Mouse (Mus musculus): Measurements from ENCODE around the gene Vwde. TPM values are rescaled to one million over a fixed set of nuclear protein-coding genes. Genes with fewer than 3 reads are reported as not detected.

Gene Vwde
- polyA plus RNA-seq, 1 experiment from 2014 or later, result not detected

- no peaks in the 10 kb centered on the region for H3K27me3 ChIP-seq (ENCODE audit: control insufficient read depth, insufficient read depth, low read length)
- H3K27ac ChIP-seq (ENCODE audit: low read length), result no peak overlapping the region
- H3K4me2 ChIP-seq (ENCODE audit: low read depth, low read length), result no peak overlapping the region
- H3K4me3 ChIP-seq (ENCODE audit: low read length), result no peak overlapping the region
- 81% methylated on average over 9 of the region's 9 CpGs for WGBS
- ATAC-seq (replicated peaks; ENCODE audit: extremely low read depth, insufficient read depth, low FRiP score), result no peak
- no peaks in the 10 kb centered on the region for H3K36me3 ChIP-seq (ENCODE audit: control insufficient read depth, insufficient read depth)
- H3K9ac ChIP-seq (ENCODE audit: low read length), result no peak overlapping the region
- no peaks in the 10 kb centered on the region for H3K9me3 ChIP-seq (replicated peaks; ENCODE audit: control insufficient read depth, low read length)
- no peaks in the 10 kb centered on the region for H3K4me1 ChIP-seq (ENCODE audit: control insufficient read depth, insufficient read depth, low read length)
Observed at GRCm38 (mm10) chr6:13166240-13166937, 58.4 kb downstream of the Vwde start.

GRCm38 (mm10) chr6:13159437-13159836 lies 65.3 kb downstream of the Vwde start:
- H3K27ac ChIP-seq (ENCODE audit: low read length), result no peak overlapping the region

GRCm38 (mm10) chr6:13153888-13154697 lies 70.7 kb downstream of the Vwde start:
- Histone ChIP-seq H3K36me3 (ENCODE audit: control insufficient read depth, insufficient read depth) (no peaks in the 10 kb centered on the region), H3K9ac (ENCODE audit: low read length) (no peak overlapping the region), H3K9me3 (replicated peaks; ENCODE audit: control insufficient read depth, low read length) (no peaks in the 10 kb centered on the region), H3K4me1 (ENCODE audit: control insufficient read depth, insufficient read depth, low read length) (no peaks in the 10 kb centered on the region), H3K4me2 (ENCODE audit: low read depth, low read length) (no peak overlapping the region), H3K27ac (ENCODE audit: low read length) (no peak overlapping the region), H3K4me3 (ENCODE audit: low read length) (no peak overlapping the region), H3K27me3 (ENCODE audit: control insufficient read depth, insufficient read depth, low read length) (no peaks in the 10 kb centered on the region)
- ATAC-seq (replicated peaks; ENCODE audit: extremely low read depth, insufficient read depth, low FRiP score), result no peak
- 92% methylated on average over 9 of the region's 9 CpGs for WGBS

More at GRCm38 (mm10) chr6:13159437-13159836, 65.3 kb downstream of the Vwde start:
- ATAC-seq (replicated peaks; ENCODE audit: extremely low read depth, insufficient read depth, low FRiP score), result no peak
- H3K4me2 ChIP-seq (ENCODE audit: low read depth, low read length), result no peak overlapping the region
- H3K36me3 ChIP-seq (ENCODE audit: control insufficient read depth, insufficient read depth), result no peaks in the 10 kb centered on the region
- no peaks in the 10 kb centered on the region for H3K9me3 ChIP-seq (replicated peaks; ENCODE audit: control insufficient read depth, low read length)
- no peaks in the 10 kb centered on the region for H3K27me3 ChIP-seq (ENCODE audit: control insufficient read depth, insufficient read depth, low read length)
- WGBS, result 81% methylated on average over 2 of the region's 2 CpGs
- no peak overlapping the region for H3K4me3 ChIP-seq (ENCODE audit: low read length)
- H3K4me1 ChIP-seq (ENCODE audit: control insufficient read depth, insufficient read depth, low read length), result no peaks in the 10 kb centered on the region
- no peak overlapping the region for H3K9ac ChIP-seq (ENCODE audit: low read length)

- no peak overlapping the region for H3K9ac ChIP-seq (ENCODE audit: low read length)
- H3K4me1 ChIP-seq (ENCODE audit: control insufficient read depth, insufficient read depth, low read length), result no peaks in the 10 kb centered on the region
- WGBS, result 85% methylated on average over 1 of the region's 1 CpGs
- H3K4me3 ChIP-seq (ENCODE audit: low read length), result no peak overlapping the region
- no peaks in the 10 kb centered on the region for H3K36me3 ChIP-seq (ENCODE audit: control insufficient read depth, insufficient read depth)
- H3K27me3 ChIP-seq (ENCODE audit: control insufficient read depth, insufficient read depth, low read length), result no peaks in the 10 kb centered on the region
- no peaks in the 10 kb centered on the region for H3K9me3 ChIP-seq (replicated peaks; ENCODE audit: control insufficient read depth, low read length)
- H3K27ac ChIP-seq (ENCODE audit: low read length), result no peak overlapping the region
- ATAC-seq (replicated peaks; ENCODE audit: extremely low read depth, insufficient read depth, low FRiP score), result no peak
- no peak overlapping the region for H3K4me2 ChIP-seq (ENCODE audit: low read depth, low read length)
Observed at GRCm38 (mm10) chr6:13152062-13152640, 72.6 kb downstream of the Vwde start.

- Histone ChIP-seq H3K4me3 (ENCODE audit: low read length) (no peak overlapping the region), H3K9me3 (replicated peaks; ENCODE audit: control insufficient read depth, low read length) (no peaks in the 10 kb centered on the region), H3K4me2 (ENCODE audit: low read depth, low read length) (no peak overlapping the region), H3K27me3 (ENCODE audit: control insufficient read depth, insufficient read depth, low read length) (no peaks in the 10 kb centered on the region), H3K4me1 (ENCODE audit: control insufficient read depth, insufficient read depth, low read length) (no peaks in the 10 kb centered on the region), H3K9ac (ENCODE audit: low read length) (no peak overlapping the region), H3K27ac (ENCODE audit: low read length) (no peak overlapping the region), H3K36me3 (ENCODE audit: control insufficient read depth, insufficient read depth) (no peaks in the 10 kb centered on the region)
- WGBS, result 82% methylated on average over 1 of the region's 1 CpGs
- no peak for ATAC-seq (replicated peaks; ENCODE audit: extremely low read depth, insufficient read depth, low FRiP score)
Observed at GRCm38 (mm10) chr6:13137255-13137654, 87.5 kb downstream of the Vwde start.

- H3K4me3 ChIP-seq (ENCODE audit: low read length), result no peak overlapping the region
- no peak overlapping the region for H3K27ac ChIP-seq (ENCODE audit: low read length)
- no peak overlapping the region for H3K4me2 ChIP-seq (ENCODE audit: low read depth, low read length)
- H3K27me3 ChIP-seq (ENCODE audit: control insufficient read depth, insufficient read depth, low read length), result no peaks in the 10 kb centered on the region
- H3K36me3 ChIP-seq (ENCODE audit: control insufficient read depth, insufficient read depth), result no peaks in the 10 kb centered on the region
- H3K4me1 ChIP-seq (ENCODE audit: control insufficient read depth, insufficient read depth, low read length), result no peaks in the 10 kb centered on the region
- no peaks in the 10 kb centered on the region for H3K9me3 ChIP-seq (replicated peaks; ENCODE audit: control insufficient read depth, low read length)
- WGBS, result 59% methylated on average over 1 of the region's 1 CpGs
- no peak for ATAC-seq (replicated peaks; ENCODE audit: extremely low read depth, insufficient read depth, low FRiP score)
- no peak overlapping the region for H3K9ac ChIP-seq (ENCODE audit: low read length)
Observed at GRCm38 (mm10) chr6:13108662-13109061, 116.1 kb downstream of the Vwde start.

Other genes starting within 250 kb of the Vwde start
- gene Tmem106b, start 155.2 kb downstream of the Vwde start, polyA plus RNA-seq (2015; fragmentation: Nextera tagmentation; extraction: Ambion mirVana), result 37.2 and 40.4 TPM in 2 replicates